Mouse (Mus musculus) bone marrow macrophage, adult 2 months (primary cell): ENCODE results near the gene Bcl9l. TPM values are rescaled to one million over a fixed set of nuclear protein-coding genes. Genes with fewer than 3 reads are reported as not detected.

Experiments
- H3K27ac ChIP-seq: 2 replicates; pipeline ENCODE4 v1.5.1; 2012; ENCODE audit warnings: low read depth, low read length; ENCODE audit not compliant: insufficient read depth
- H3K4me1 ChIP-seq: 2 replicates; pipeline ENCODE4 v1.6.1; 2012; ENCODE audit warnings: low read length; ENCODE audit not compliant: control insufficient read depth, insufficient read depth
- H3K4me3 ChIP-seq: 2 replicates; pipeline ENCODE4 v1.5.1; 2012; ENCODE audit warnings: mild to moderate bottlenecking, low read length, moderate library complexity; ENCODE audit not compliant: insufficient read depth
- CTCF ChIP-seq: IDR thresholded peaks from 2 replicates; pipeline ENCODE4 v1.5.1; 2012; ENCODE audit warnings: low read depth, mild to moderate bottlenecking, low read length, moderate library complexity
- POLR2A ChIP-seq: IDR thresholded peaks from 2 replicates; pipeline ENCODE4 v1.6.1; 2012; ENCODE audit warnings: mild to moderate bottlenecking, low read depth, low read length, borderline replicate concordance
- polyA plus RNA-seq: library from polyadenylated mRNA; stranded (reverse); fragments of >200 nt; gene quantifications from 2 replicates; pipeline ENCODE4 v1.2.4, GENCODE M21; 2012; ENCODE audit not compliant: missing spikeins, insufficient read depth, insufficient read length

The Bcl9l gene
- polyA plus RNA-seq, 1 experiment: 9.5 TPM

GRCm38 (mm10) chr9:44496803-44497461, 14.3 kb downstream of the Bcl9l start:
- H3K27ac ChIP-seq: no peak overlapping the region
- peaks cover 26% of the 10 kb centered on the region for H3K4me1 ChIP-seq
- no peak for TF ChIP-seq POLR2A
- TF ChIP-seq CTCF: no peak
- H3K4me3 ChIP-seq: no peak overlapping the region

- H3K4me3 ChIP-seq: peak overlapping the region; percentile 53
These were observed 15.2 kb downstream of the Bcl9l start for GRCm38 (mm10) chr9:44497624-44498377.

GRCm38 (mm10) chr9:44498421-44499355, 16.1 kb downstream of the Bcl9l start:
- H3K4me3 ChIP-seq: peak overlapping the region; percentile 53
- H3K4me1 ChIP-seq: peaks cover 14% of the 10 kb centered on the region
- no peak for TF ChIP-seq POLR2A
- 0 out of 2 replicates have a peak, but pooled peaks have one; percentile 21 for TF ChIP-seq CTCF
- no peak overlapping the region for H3K27ac ChIP-seq

More at GRCm38 (mm10) chr9:44497624-44498377, 15.2 kb downstream of the Bcl9l start:
- peaks cover 22% of the 10 kb centered on the region for H3K4me1 ChIP-seq
- H3K27ac ChIP-seq: no peak overlapping the region
- no peak for TF ChIP-seq CTCF
- no peak for TF ChIP-seq POLR2A

- Histone ChIP-seq H3K4me3 (no peak overlapping the region), H3K27ac (no peak overlapping the region), H3K4me1 (peaks cover 10% of the 10 kb centered on the region)
- TF ChIP-seq CTCF: no peak
- no peak for TF ChIP-seq POLR2A
These were observed 16.9 kb downstream of the Bcl9l start for GRCm38 (mm10) chr9:44499356-44500162.

GRCm38 (mm10) chr9:44500163-44500533, 17.5 kb downstream of the Bcl9l start:
- Histone ChIP-seq H3K4me3 (no peak overlapping the region), H3K27ac (no peak overlapping the region), H3K4me1 (peaks cover 6% of the 10 kb centered on the region)
- TF ChIP-seq CTCF (no peak), POLR2A (no peak)

GRCm38 (mm10) chr9:44500638-44501175, 18.1 kb downstream of the Bcl9l start:
- Histone ChIP-seq H3K4me3 (no peak overlapping the region), H3K4me1 (peaks cover 3% of the 10 kb centered on the region), H3K27ac (no peak overlapping the region)
- TF ChIP-seq POLR2A (no peak), CTCF (no peak)

GRCm38 (mm10) chr9:44501206-44501879, 18.7 kb downstream of the Bcl9l start:
- no peak for TF ChIP-seq CTCF
- TF ChIP-seq POLR2A: no peak
- Histone ChIP-seq H3K4me1 (peaks cover 3% of the 10 kb centered on the region), H3K27ac (no peak overlapping the region), H3K4me3 (no peak overlapping the region)

GRCm38 (mm10) chr9:44502006-44502405, 19.4 kb downstream of the Bcl9l start:
- no peak overlapping the region for H3K4me3 ChIP-seq
- TF ChIP-seq POLR2A (no peak), CTCF (peak; percentile 99)
- H3K27ac ChIP-seq: no peak overlapping the region
- peaks cover 3% of the 10 kb centered on the region for H3K4me1 ChIP-seq
